Mouse (Mus musculus): ENCODE data around the gene Pycr2. TPM values are rescaled to one million over a fixed set of nuclear protein-coding genes. Genes with fewer than 3 reads are reported as not detected.
"Not testable (repeated sequence)": the region's sequence is repeated elsewhere in the genome, so short reads cannot be mapped to it uniquely, and the experiment has no call there.

Gene Pycr2
- total and polyA plus RNA-seq, 3 experiments, result 10.3 to 13.9 (median 12.4) TPM

DNA sequence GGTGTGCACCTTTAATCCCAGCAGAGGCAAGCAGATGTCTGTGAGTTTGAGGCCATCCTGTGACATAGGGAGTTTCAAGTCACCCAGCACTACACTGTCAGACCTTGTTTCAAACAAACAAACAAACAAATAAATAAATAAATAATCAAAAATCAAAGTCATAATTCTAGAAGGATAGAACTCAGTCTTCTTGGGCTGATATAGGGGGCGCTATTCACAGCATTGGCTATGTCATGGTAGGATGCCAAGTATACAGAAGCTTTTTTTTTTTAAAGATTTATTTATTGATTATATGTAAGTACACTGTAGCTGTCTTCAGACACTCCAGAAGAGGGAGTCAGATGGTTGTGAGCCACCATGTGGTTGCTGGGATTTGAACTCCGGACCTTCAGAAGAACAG, 34.7 kb downstream of the Pycr2 start:
- H3K4me1 ChIP-seq (ENCODE audit: control insufficient read depth, insufficient read depth, low read length), result peaks cover 10% of the 10 kb centered on the region; the same call in 1 of the 2 replicates
- H3K36me3 ChIP-seq (ENCODE audit: control insufficient read depth, insufficient read depth, low read length); intact Hi-C loops (cut with DNase I); H3K27ac ChIP-seq; H3K4me3 ChIP-seq; H3K27me3 ChIP-seq (ENCODE audit: control insufficient read depth, insufficient read depth, low read length); H3K79me2 ChIP-seq (replicated peaks; ENCODE audit: control insufficient read depth, insufficient read depth, low read length); H3K9ac ChIP-seq (ENCODE audit: low read depth, low read length); DNase-seq: not testable (repeated sequence)
- 82% methylated on average over 2 of the region's 2 CpGs for WGBS
- TF ChIP-seq CTCF (IDR thresholded peaks at IDR 0.05), result peak; percentile 25

DNA sequence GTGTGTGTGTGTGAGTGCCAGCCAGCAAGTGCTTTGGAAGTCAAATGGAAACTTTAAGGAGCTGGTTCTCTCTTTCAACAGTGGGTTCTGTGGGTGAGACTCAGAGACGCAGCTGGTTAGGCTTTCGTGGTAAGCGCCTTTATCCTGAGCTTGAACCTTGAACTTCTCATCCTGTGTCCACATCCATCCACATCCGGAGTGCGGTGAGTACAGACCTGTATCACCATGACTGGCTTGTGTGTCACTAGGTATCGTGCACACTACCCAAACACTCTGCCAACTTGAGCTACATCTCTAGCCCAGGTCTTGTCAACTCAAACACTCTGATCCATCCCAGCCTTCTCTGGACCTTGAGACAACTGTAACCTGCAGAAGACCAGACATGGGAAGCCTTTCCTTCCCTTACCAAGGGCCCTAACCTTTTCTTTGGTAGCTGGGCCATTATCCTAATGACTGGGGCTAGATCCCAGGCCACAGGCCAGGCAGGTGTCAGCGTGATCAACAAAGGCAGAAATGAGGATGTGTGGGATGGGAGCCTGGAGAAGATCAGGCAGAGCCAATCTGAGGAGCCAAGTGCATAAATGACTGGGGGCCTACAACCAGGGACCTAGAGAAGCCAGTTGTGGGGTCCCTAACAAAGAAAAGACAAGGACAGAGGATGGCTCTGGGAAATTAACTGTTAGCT, 36.8 kb downstream of the Pycr2 start:
- H3K36me3 ChIP-seq (ENCODE audit: control insufficient read depth, insufficient read depth, low read length), result no peaks in the 10 kb centered on the region
- no peak overlapping the region for H3K4me3 ChIP-seq
- peaks cover 20% of the 10 kb centered on the region; the same call in 1 of the 2 replicates for H3K4me1 ChIP-seq (ENCODE audit: control insufficient read depth, insufficient read depth, low read length)
- TF ChIP-seq POLR2A (IDR thresholded peaks at IDR 0.05; ENCODE audit: insufficient read depth, low read depth, low read length) (no peak), CTCF (IDR thresholded peaks at IDR 0.05) (no peak), EP300 (IDR thresholded peaks at IDR 0.05; ENCODE audit: insufficient read depth, low read depth, low read length) (no peak)
- intact Hi-C loops (cut with DNase I), result no loop called here
- WGBS, result 91% methylated on average over 7 of the region's 7 CpGs
- H3K79me2 ChIP-seq (replicated peaks; ENCODE audit: control insufficient read depth, insufficient read depth, low read length), result no peaks in the 10 kb centered on the region
- H3K27ac ChIP-seq, result peak overlapping the region; percentile 91
- DNase-seq, result no peak
- no peaks in the 10 kb centered on the region for H3K27me3 ChIP-seq (ENCODE audit: control insufficient read depth, insufficient read depth, low read length)
- H3K9ac ChIP-seq (ENCODE audit: low read depth, low read length), result no peak overlapping the region

DNA sequence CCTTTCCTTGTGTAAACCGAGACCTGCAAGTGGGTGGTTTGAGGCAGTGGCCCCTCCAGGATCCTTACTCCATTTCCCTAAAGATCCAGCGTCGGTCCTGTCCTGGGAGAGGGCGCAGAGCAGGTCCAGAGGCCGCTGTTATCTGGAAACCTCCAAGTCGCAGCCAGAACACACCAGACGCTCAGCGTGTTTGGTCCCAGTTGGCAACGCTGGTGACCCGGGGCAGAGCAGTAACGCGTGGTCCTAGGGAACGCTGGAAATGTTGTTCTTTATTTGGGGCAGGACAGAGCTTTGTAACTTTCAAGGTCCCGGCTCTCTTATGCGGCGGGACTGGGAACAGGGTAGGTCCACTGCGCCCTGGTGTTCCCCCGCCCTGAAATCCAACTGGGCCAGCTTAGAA, 37.6 kb downstream of the Pycr2 start:
- 1% methylated on average over 18 of the region's 18 CpGs for WGBS
- TF ChIP-seq CTCF (IDR thresholded peaks at IDR 0.05) (no peak), EP300 (IDR thresholded peaks at IDR 0.05; ENCODE audit: insufficient read depth, low read depth, low read length) (no peak), POLR2A (IDR thresholded peaks at IDR 0.05; ENCODE audit: insufficient read depth, low read depth, low read length) (no peak)

DNA sequence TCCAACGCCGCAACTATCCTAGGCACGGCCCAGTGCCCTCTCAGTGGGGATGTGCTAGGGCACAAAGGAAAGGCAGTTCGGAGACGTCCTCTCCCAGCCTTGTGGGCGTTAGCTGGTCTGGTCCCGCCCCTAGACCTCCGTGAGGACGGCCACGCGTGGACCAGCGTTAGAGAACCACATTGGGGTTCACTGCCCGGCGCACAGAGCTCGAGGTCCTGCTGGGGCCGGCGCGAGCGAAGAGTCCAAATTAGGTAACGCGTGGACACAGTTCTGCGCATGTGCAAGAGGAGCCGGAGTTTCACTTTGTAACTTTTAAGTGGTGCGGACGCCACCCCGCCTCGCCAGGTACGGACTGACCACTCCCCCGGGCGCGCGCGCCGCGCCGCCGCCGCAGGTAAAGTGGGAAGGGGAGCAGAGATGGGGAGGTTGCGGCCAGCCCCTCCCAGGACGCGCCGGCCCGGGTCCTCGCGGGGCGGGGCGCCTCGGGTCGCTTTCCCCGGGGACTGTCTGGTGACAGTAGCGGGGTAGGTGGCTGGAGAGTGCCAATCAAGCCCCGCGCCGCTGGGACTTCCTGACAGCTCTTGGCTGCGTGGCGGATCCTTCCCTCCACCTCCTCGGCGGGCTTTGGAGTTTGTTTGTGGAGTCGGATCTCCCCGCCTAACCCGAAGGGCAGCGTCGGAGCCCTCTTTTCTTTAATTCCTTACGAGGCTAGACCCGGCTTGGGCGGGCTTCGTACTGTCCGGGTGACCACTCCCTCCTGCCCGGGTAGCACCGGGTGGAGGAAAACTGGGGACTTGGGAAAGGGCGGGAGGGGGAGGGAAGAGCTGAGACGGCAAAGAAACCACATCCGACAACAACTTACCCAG, 38.3 kb downstream of the Pycr2 start, which contains the start of gene Tmem63a:
Gene Tmem63a, plus strand, starts transcription at position 179 of the 866 bp plus-strand sequence.
- Histone ChIP-seq H3K79me2 (replicated peaks; ENCODE audit: control insufficient read depth, insufficient read depth, low read length) (no peaks in the 10 kb centered on the region), H3K4me3 (peak within 1 kb of the TSS; percentile 96), H3K4me1 (ENCODE audit: control insufficient read depth, insufficient read depth, low read length) (peaks cover 22% of the 10 kb centered on the region), H3K9ac (ENCODE audit: low read depth, low read length) (peak within 1 kb of the TSS; percentile 77), H3K27me3 (ENCODE audit: control insufficient read depth, insufficient read depth, low read length) (no peaks in the 10 kb centered on the region), H3K36me3 (ENCODE audit: control insufficient read depth, insufficient read depth, low read length) (no peaks in the 10 kb centered on the region), H3K27ac (peak within 1 kb of the TSS; percentile 91)
- WGBS, result under 1% methylated on average over 73 of the region's 73 CpGs
- intact Hi-C loops (cut with DNase I), result loop anchor here (2.0 kb wide), 1 partner anchor 38 kb away; the partner anchor contains the start of gene Pycr2
- peak; percentile 85 to 89 for DNase-seq
- TF ChIP-seq CTCF (IDR thresholded peaks at IDR 0.05), result no peak
- TF ChIP-seq EP300 (IDR thresholded peaks at IDR 0.05; ENCODE audit: insufficient read depth, low read depth, low read length), result 0 out of 2 replicates have a peak, but pooled peaks have one; percentile 15
- peak; percentile 65; the same call in 1 of the 2 replicates for TF ChIP-seq POLR2A (IDR thresholded peaks at IDR 0.05; ENCODE audit: insufficient read depth, low read depth, low read length)

More for the DNA sequence above, 37.6 kb downstream of the Pycr2 start:
- Histone ChIP-seq H3K36me3 (ENCODE audit: control insufficient read depth, insufficient read depth, low read length) (no peaks in the 10 kb centered on the region), H3K27ac (peak overlapping the region; percentile 91), H3K79me2 (replicated peaks; ENCODE audit: control insufficient read depth, insufficient read depth, low read length) (no peaks in the 10 kb centered on the region), H3K9ac (ENCODE audit: low read depth, low read length) (peak overlapping the region; percentile 77), H3K4me1 (ENCODE audit: control insufficient read depth, insufficient read depth, low read length) (peaks cover 22% of the 10 kb centered on the region), H3K27me3 (ENCODE audit: control insufficient read depth, insufficient read depth, low read length) (no peaks in the 10 kb centered on the region), H3K4me3 (peak overlapping the region; percentile 96)
- intact Hi-C loops (cut with DNase I), result loop anchor here (2.0 kb wide), 1 partner anchor 37 kb away; the partner anchor contains the start of gene Pycr2
- no peak for DNase-seq

DNA sequence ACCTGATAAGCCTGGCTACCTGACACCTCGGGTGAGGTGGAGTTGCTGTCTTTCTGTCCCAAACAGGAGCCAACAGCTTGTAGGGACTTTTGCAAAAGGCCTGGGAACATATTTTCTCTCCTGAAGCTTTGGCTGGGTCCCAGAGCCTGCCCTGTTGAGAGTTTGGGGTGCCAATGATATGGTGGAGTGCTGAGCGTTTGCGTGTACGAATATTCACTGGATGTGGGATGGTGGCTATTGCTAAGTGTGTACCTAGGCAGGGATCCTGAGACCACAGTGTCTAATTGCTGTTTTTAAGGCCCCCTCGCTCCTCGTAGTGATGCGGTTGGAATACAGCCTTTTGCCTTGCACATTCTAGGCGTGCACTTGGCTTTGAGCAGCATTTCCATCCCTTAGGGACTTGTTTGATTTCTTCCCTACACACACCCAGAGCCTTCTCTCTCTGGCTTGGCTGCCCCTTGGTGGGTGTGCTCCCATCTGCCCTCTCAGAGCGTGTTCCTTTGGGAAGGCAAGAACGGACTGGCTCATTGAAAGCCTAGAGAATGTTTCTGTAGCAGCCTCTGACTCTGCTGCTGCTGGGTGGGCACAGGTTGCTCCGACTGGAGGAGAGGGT, 39.0 kb downstream of the Pycr2 start:
- H3K79me2 ChIP-seq (replicated peaks; ENCODE audit: control insufficient read depth, insufficient read depth, low read length), result no peaks in the 10 kb centered on the region
- peak; percentile 52 to 56 for DNase-seq
- H3K27me3 ChIP-seq (ENCODE audit: control insufficient read depth, insufficient read depth, low read length), result no peaks in the 10 kb centered on the region
- peak overlapping the region; percentile 91 for H3K27ac ChIP-seq
- peaks cover 22% of the 10 kb centered on the region for H3K4me1 ChIP-seq (ENCODE audit: control insufficient read depth, insufficient read depth, low read length)
- peak overlapping the region; percentile 96 for H3K4me3 ChIP-seq
- TF ChIP-seq CTCF (IDR thresholded peaks at IDR 0.05) (no peak), EP300 (IDR thresholded peaks at IDR 0.05; ENCODE audit: insufficient read depth, low read depth, low read length) (no peak), POLR2A (IDR thresholded peaks at IDR 0.05; ENCODE audit: insufficient read depth, low read depth, low read length) (0 out of 2 replicates have a peak, but pooled peaks have one; percentile 21)
- 49% methylated on average over 11 of the region's 11 CpGs for WGBS
- H3K9ac ChIP-seq (ENCODE audit: low read depth, low read length), result peak overlapping the region; percentile 77
- no peaks in the 10 kb centered on the region for H3K36me3 ChIP-seq (ENCODE audit: control insufficient read depth, insufficient read depth, low read length)
- intact Hi-C loops (cut with DNase I), result loop anchor here (2.0 kb wide), 1 partner anchor 38 kb away; the partner anchor contains the start of gene Pycr2
